Mouse (Mus musculus) heart, postnatal 25 days (tissue): ENCODE results near the gene Fam189a1. TPM values are rescaled to one million over a fixed set of nuclear protein-coding genes. Genes with fewer than 3 reads are reported as not detected.

Source experiments
- DNase-seq: peaks from one replicate; pipeline ENCODE4 v3.0.0; 2022; ENCODE audit warnings: low spot score
- intact Hi-C: fragments of 180-260 bp; cut with DNase I; formaldehyde crosslinking; loops from one replicate; pipeline ENCODE4 v1.15.1; 2025
- total RNA-seq, 2 experiments: library from RNA; stranded (reverse); gene quantifications; 2 replicates each; pipeline ENCODE4 v1.2.3; 2021

Fam189a1 gene
- not detected for total RNA-seq

DNA sequence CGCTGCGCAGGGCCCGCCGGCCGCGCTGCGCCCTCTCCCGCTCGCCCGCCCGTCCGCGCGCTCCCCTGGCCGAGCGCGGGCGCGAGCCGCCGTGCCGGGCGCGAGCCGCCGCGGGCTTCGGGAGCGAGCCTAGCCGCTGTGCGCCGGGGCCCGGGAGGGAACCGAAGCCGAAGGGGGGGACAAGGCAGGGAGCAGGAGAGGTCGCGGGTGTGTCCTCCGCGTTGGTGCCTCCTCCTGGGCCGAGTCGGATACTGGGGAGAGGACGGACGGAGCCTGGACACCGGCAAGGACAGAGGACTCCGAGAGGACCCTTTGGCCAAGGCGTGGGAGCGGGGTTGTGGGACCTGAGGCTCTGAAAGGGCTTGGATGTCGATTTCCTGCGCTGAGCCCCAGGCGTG, at the start of gene Fam189a1:
Fam189a1 (minus strand) TSS at position 57 of the 398 bp plus-strand sequence.
- intact Hi-C loops = no loop called here
- no peak for DNase-seq

DNA sequence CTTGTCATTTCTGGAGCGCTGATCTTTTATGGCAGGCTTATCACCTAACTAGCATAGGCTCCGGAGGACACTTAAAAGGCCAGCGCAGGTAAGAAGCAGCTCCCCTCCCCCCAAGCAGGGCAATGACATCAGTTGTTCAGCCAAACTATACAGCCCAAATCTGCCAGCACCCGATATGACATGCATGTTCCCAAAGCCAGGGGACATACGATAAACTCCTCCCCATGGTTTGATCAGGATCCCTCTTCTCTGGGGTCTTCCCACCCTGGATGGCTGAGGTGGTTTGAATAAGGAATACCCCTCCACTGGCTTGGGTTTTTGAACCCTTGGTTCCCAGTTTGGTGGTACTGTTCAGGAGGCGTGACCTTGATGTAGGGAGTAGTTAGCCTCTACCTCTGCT, 49.7 kb upstream of the Fam189a1 start:
- DNase-seq = no peak
- intact Hi-C loops = no loop called here

DNA sequence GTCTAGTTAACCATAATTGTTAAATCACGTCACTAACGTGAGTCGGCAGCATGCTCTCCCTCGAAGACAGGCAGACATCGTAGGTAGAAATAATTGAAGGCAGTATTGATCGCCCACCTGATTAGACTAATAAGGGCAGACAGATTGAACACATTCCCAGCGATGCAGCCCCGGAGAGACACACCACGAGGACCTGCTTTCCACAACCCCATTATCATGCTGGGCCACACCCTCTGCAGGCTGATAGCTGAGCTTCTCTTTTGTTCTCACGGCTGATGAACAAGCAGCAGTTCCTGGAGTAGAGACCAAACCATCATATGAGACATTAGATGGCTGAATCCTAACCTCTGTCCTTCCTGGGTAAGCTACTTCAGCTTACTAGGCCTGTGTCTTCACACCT, 46.3 kb upstream of the Fam189a1 start:
- intact Hi-C loops = no loop called here
- DNase-seq = no peak

DNA sequence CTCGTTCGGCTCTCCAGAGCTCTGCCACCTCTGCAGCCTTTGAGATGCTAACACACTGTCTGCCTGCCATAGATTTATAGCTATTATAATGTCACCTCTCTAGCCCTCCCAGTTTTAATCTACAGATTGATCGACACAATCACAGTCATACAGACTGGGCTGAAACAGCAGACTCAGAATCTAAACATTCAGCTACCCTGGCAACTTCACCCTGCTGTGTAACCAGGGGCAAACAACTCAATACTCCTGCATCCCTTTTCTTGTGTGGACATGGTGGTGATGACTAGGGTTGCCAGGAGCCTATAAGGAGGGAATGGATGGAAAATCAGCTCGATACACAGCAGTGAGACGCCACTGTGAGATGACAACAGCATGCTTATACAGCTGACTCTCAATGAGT, 24.3 kb upstream of the Fam189a1 start:
- DNase-seq = no peak
- intact Hi-C loops = no loop called here

DNA sequence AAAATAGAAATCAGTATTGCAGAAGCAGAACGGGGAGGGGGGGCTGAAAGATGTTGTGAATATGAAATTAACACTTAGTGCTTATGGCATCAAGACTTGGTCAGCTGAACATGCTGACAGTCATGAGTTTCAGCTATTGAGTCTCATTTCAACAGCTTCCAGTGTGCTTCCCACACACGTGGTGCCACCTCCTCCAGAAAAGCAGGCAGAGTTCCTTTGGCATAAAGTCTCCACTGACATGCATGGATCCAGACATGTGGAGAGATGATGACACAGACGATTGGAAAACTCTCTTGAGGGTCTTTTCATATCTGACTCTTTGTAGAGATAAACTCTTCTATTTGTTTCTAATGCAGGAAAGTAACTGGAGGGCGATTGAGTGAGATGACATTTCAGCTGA, 14.4 kb upstream of the Fam189a1 start:
- intact Hi-C loops = no loop called here

DNA sequence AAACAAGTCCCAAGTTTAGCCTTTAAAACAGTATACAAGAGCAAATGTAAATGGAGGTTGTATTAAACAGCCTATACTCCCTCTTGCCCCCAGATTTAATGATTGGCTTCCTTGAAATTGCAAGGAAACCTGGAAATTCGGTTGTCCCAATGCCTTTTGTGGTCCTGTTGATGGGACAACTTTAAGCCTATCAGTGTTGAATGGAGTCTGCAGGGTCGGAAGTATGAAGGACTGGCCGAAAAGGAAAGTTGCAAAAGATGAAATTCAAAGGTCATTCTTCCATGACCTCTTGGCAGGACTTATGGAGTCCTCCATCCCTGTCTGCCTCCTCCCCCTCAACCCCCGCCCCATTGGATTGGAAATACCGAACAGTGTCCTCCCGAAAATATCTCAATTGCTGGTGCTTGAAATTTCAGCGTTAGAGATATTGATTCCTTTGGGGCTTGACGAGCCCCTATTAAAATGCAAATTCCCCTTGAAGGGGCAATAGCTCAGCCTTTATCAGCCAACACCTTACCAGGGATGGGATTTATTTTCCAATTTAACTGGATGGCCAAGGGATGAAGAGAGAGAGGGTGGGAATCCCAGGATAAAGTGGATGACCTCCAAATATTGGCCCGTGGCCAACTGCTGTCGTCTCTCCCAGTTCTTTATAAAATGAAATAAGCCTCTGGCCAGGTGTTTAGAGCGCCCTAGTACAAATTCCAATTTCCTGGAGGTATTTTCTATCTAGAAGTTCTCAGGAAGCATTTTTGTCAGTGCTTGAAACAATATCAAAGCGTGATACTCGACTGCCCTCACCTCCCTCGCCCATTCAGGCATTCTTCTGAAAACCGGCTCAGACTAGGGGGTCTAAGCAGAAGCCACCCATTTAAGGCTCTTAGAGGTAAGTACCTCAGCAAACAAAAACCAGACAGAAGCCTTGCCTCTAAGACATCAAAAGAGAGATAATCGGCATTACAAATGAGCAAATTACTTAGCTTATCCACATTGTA, 958 bp upstream of the Fam189a1 start:
- intact Hi-C loops = no loop called here
- DNase-seq = no peak

More for the DNA sequence above, 14.4 kb upstream of the Fam189a1 start:
- DNase-seq = no peak

DNA sequence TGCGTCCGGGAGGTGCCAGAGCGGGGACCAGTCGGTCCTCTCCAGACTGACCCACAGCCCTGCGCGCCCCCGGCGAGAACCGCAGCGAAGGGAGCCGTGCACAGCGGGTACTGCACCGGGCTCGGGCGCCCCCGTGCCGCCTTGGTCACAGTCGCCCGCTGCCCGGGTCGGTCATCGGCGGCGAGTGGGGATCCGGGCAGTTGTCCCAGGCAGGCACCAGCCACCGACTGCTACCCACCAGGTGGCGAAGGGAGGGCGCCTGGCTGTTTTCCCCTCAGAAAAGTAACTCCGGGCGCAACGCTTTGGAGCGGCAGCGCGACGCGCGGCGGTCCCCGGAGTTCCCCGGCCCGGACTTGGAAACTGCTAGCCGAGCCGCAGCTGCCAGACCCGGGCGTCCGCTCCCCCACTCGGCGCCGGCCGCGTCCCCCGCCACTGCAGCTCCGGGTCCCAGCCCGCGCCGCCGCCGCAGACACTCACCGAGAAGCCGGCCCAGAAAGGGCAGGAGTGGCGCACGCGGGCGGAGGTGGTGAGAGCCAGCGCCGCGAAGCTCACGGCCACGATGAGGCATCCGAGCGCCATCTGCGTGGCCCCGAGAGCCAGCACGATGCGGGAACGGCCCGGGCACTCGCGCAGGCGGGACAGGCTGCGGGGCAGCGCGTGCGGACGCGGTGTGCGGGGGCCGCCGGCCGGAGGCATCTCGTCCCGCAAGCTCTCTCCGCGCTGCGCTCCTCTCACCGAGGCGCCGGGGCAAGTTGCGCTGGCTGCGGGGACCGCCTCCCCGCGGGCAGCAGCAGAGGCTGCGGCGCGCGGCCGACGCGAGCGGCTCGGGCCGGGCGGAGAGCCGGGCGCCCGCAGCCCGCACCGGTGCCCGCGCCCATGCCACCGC, 499 bp downstream of the Fam189a1 start:
- DNase-seq = no peak
- intact Hi-C loops = no loop called here

DNA sequence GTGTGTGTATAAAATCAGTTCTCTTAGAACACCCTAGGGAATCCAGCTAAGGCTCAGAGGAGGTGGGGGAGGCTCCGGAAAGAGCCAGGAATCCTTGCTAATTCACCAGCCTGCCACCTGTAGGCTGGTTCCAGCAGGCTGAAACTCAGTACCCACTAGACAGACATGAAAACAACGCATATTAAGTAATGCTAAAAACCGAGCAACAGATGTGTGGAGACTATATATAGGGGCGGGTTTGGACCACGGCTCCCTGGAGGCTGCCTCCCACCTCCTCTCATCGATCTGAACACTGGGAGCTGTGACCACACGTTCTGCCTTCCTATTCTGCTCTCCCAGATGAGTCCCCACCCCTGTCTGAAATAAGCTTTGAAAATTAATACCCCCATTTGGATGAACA, 1.8 kb downstream of the Fam189a1 start:
- intact Hi-C loops = no loop called here

DNA sequence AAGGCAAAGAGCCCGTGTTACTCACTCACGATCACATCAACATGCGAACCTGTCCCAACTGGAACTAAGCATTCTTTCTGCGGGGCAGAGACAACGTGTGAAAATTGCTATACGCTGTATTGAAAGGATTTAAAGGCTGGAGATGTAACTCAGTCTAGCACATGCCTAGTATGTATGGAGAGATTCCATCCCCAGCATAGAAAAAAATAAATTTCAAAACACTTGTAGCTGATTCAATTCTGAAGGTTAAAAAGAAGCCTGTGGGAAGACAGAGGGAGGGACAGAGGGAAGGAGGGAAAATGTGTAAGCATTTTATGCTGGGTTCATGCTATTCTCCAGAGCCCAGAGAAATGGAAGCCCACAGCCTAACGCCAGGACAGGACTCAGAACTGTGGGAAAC, 2.5 kb downstream of the Fam189a1 start:
- no peak for DNase-seq
- intact Hi-C loops = no loop called here

More for the DNA sequence above, 1.8 kb downstream of the Fam189a1 start:
- DNase-seq = no peak

DNA sequence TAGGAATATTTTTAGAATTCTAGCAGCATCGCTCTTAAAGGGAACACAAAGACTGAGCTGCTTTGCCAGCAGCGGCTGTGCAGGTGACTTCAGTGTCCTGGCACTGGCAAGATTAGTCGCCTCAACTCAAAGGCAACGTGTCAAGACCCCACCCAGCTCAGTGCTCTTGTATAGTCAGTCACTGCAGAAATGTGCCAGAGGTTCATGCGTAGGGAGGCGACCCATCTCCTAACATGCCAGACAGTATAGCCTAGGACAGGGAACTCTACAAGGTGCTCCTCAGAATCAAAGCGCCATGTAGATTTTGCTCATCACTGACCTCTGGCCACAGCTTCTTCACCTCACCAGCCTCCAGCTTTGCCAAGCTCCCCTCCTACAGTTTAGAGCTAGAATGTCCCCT, 4.8 kb downstream of the Fam189a1 start:
- no peak for DNase-seq
- intact Hi-C loops = no loop called here

DNA sequence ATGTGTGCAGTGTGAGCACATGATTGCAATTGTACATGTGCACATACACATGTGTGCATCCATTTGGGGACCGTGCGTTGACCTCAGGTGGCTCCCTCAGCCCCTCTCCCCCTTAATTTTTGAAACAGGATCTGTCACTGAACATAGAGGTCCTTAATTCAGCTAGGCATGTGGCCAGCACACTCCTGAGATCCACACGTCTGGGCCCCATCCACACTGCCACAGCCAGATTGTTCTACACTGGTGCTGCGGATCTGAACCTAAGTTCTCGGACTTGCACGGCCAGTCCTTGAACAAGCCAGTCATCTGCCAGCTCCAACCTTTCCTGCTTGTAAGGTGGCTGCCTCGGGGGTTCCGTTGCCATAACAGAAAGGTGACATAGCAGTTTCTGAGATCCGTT, 7.3 kb downstream of the Fam189a1 start:
- DNase-seq = no peak
- intact Hi-C loops = no loop called here

DNA sequence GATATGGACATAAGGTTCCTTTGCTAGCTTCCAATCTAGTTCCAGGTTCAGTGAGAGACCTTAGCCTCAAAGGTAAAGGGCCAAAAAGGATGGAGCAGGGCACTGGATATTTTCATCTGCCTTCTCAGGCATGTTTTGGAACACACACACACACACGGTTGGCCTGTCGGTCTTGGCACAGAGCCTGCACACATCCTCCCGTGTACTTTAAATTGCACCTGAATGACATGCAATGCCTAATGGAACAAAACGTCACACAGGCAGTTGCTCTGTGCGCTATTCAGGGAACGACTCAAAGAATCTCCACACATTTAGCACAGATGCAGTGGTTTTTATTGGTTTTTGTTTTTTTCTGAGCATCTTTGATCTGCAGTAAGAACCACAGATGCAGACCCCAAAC, 11.5 kb downstream of the Fam189a1 start:
- intact Hi-C loops = no loop called here
- no peak for DNase-seq

DNA sequence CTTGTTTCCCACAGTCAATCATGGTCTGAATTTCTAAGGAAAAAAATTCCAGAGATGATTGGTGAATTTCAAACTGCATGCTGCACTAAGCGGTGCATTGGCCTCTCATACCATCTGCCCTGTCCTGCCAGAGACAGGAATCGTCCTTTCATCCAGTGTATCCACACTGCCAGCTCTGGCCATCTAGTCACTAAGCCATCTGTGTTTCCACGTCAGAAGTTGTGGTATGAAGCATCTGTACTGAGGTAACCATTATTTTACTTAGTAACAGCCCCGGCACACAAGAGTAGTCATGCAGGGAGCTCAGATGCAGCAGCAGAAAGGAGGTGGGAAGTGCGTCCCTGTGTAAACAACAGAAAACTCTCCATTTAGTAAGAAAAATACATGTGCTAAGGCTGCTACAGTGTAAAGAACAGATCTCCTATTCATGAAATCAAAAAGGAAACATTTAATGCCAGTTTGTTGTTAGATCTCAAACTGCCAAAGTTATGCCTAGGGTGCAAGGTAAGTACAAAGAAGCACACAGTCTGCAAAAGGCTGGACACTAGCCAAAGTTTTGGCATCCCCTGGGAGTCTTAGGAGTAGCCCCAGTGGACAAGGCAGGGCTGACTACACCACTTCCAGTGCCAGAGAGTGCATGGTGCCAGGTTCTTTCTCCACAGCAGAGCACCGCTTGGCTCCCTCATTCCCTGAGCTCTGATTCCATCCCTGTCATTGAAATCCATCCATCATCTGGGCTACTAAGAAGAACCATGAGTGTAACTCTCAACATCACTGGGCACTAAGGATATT, 14.3 kb downstream of the Fam189a1 start:
- DNase-seq = no peak

DNA sequence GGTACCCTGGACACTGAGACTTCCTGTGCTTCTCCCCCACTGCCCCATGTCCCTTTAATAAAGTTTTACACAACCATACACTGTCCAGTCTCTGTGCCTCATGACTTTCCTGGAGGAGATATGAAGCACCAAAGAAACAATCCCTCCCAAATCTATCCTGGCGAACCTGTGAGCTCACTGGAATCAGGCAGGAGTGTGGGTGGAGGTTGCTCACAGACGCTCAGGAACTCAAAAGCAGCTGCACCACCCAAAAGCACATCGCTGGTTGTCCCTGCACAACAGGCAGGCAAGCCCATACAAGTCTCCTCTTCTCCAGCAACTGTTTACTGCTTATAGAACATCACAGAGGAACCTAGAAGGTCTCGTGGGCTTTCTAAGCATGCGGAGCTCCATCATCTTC, 15.5 kb downstream of the Fam189a1 start:
- intact Hi-C loops = no loop called here

More for the DNA sequence above, 14.3 kb downstream of the Fam189a1 start:
- intact Hi-C loops = no loop called here

DNA sequence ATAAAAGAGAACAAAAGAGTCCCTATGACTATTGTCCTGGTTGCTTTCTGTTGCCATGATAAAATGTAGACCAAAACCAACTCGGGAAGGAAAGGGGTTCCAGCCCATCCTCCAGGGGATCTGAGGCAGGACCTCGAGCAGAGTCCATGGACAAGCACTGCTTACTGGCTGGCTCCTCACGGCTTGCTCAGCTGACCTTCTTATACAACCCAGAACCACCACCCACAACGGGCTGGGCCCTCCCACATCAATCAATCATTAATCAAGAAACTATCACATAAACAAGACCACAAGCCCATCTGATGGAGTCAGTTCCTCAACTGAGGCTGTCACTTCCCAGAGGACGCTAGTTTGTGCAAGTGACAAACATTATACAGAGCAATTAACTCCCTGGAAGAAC, 16.3 kb downstream of the Fam189a1 start:
- intact Hi-C loops = no loop called here
- no peak for DNase-seq

More for the DNA sequence above, 15.5 kb downstream of the Fam189a1 start:
- DNase-seq = no peak

DNA sequence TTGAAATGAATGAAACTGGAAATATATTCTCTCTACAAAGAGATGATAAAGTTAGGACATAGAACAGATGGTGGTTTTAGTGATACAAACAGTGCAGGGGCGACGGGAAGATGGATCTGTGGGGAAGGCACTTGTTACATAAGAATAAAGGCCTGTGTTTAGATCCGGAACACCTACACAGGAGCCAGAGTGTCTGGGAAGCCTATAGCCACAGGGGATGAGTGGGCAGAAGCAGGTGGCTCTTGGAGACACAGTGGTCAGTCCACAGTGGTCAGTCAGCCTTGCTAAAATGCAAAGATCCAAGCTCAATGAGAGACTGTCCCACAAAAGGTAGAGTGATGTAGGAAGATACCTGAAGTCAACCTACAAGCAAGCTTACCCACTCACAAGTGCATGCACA, 32.6 kb downstream of the Fam189a1 start:
- no peak for DNase-seq
- intact Hi-C loops = no loop called here

DNA sequence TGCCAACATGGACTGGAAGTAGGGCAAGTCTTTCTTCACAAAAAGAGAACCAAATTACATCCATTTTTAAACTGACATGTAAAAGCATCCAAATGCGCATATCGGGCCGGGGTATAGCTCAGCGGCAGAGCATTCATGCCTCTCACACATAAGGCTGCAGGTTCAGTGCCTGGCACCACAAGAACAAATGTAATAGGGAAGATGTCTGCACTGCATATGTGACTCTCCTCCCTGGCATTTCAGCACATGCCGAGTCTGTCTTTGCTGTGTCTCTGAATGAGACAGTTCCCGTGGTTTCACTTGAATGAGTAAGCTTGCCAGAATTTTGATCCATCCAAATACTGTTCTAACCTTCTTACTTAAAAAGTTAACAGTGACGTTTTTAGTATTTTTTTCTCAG, 39.5 kb downstream of the Fam189a1 start:
- no peak for DNase-seq
- intact Hi-C loops = no loop called here

DNA sequence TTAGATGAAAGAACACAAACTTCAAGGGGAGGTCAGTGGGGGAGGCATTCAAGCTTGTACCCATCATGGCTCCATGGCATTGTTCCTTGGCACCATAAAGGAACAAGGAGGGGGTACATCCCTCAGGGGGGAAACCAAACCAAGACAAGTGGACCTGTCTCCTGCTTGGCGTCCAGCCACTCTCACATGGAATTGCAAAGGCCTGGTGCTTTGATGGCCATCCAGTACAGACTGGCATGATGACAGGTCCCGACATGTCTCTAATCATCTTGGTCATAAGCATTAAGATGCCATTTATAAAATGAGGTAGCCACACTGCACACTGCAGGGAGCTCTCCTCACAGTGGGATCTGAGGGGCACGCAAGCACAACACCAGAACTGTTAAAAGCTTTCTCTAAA, 41.0 kb downstream of the Fam189a1 start:
- DNase-seq = no peak
- intact Hi-C loops = no loop called here

DNA sequence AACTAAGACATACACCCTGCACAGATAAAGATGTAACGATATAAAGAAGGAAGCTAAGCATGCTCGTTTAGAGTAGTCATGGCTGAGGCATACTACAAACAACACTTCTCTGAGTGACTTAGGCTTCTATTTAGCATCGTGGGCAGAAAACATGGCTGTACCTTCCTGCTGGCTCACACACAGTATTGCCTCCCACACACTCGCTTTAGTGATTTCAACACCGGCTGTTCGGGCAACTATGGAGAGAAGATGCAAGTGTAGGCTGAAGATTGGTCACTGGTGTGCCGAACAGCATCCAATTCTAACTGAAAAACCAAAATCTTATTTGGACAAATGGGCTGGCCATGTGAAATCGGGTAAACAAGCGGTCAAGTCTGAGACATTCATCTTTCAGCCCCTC, 44.7 kb downstream of the Fam189a1 start:
- intact Hi-C loops = no loop called here
- no peak for DNase-seq

DNA sequence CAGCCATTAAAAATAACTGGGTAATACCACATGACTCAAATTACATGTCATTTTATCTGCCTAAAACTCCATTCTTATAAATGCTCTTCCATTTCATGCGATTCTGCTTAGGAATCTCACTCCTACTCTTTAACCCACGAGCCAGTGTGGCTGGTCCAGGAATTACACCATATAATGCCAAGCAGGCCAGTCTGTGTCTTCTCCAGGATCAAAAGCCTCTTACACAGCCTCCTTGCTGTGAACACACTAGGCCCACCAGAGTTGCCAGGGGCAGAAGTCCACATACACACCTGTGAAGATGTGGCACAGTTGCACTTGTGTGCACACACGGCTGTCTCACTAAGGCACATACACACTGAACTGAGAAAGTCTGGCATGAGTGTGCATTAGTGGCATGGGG, 50.8 kb downstream of the Fam189a1 start:
- intact Hi-C loops = no loop called here
- no peak for DNase-seq
